Mouse (Mus musculus) hindbrain, embryonic 16.5 days (tissue): ENCODE data around the gene Adra1d. TPM values are rescaled to one million over a fixed set of nuclear protein-coding genes. Genes with fewer than 3 reads are reported as not detected.

ENCODE experiments used
- ATAC-seq: fragments of 200-750 bp; cut with Nextera tagmentation; 2 replicates; pipeline ENCODE4 v1.8.0; 2017; ENCODE audit warnings: moderate TSS enrichment, moderate library complexity
- H3K27ac ChIP-seq: fragments of 300-500 bp; sonication (generic); 2 replicates; pipeline ENCODE4 v1.5.1; 2014; ENCODE audit warnings: low read depth, mild to moderate bottlenecking, control low read depth, low read length, moderate library complexity
- H3K27me3 ChIP-seq: fragments of 300-500 bp; sonication (generic); replicated peaks from 2 replicates; pipeline ENCODE4 v1.6.1; 2014; ENCODE audit warnings: low read length; ENCODE audit not compliant: control insufficient read depth, insufficient read depth
- H3K36me3 ChIP-seq: fragments of 300-500 bp; sonication (generic); 2 replicates; pipeline ENCODE4 v1.6.1; 2014; ENCODE audit warnings: mild to moderate bottlenecking, low read length, moderate library complexity, mixed read lengths; ENCODE audit not compliant: control insufficient read depth, insufficient read depth
- H3K4me1 ChIP-seq: fragments of 300-500 bp; sonication (generic); 2 replicates; pipeline ENCODE4 v1.6.1; 2014; ENCODE audit warnings: low read depth, low read length; ENCODE audit not compliant: control insufficient read depth, insufficient read depth
- H3K4me2 ChIP-seq: fragments of 300-500 bp; sonication (generic); 2 replicates; pipeline ENCODE4 v1.6.1; 2014; ENCODE audit warnings: mild to moderate bottlenecking, low read length, control low read depth, moderate library complexity
- H3K4me3 ChIP-seq: fragments of 300-500 bp; sonication (generic); 2 replicates; pipeline ENCODE4 v1.5.1; 2014; ENCODE audit warnings: mild to moderate bottlenecking, low read length, control low read depth, moderate library complexity
- H3K9ac ChIP-seq: fragments of 300-500 bp; sonication (generic); 2 replicates; pipeline ENCODE4 v1.6.1; 2014; ENCODE audit warnings: low read depth, mild to moderate bottlenecking, control low read depth, low read length, moderate library complexity
- H3K9me3 ChIP-seq: fragments of 300-500 bp; sonication (generic); 2 replicates; pipeline ENCODE4 v1.6.1; 2014; ENCODE audit warnings: mild to moderate bottlenecking, low read length, moderate library complexity; ENCODE audit not compliant: control insufficient read depth
- WGBS: fragments of 180-500 bp; shearing (Covaris S2); extraction: QIAGEN DNeasy Blood & Tissue Kit; methylation state at CpG from one replicate; pipeline ENCODE4 v1.1.7; 2014; 5-methylcytosine and 5-hydroxymethylcytosine counted together
- polyA plus RNA-seq: library from polyadenylated mRNA; unstranded; fragments of >200 nt; fragmentation: Nextera tagmentation; extraction: Ambion mirVana; gene quantifications from 2 replicates; pipeline ENCODE4 v1.2.1, GENCODE M21; 2015

The Adra1d gene
- polyA plus RNA-seq, 1 experiment from 2014 or later = 0.65 TPM

- Histone ChIP-seq H3K9me3 (no peaks in the 10 kb centered on the region), H3K27me3 (peaks cover 11% of the 10 kb centered on the region), H3K4me3 (no peak overlapping the region), H3K27ac (no peak overlapping the region), H3K4me1 (no peaks in the 10 kb centered on the region), H3K4me2 (no peak overlapping the region), H3K36me3 (no peaks in the 10 kb centered on the region), H3K9ac (no peak overlapping the region)
- 25% methylated on average over 9 of the region's 9 CpGs for WGBS
- ATAC-seq = no peak
These were observed 9.2 kb downstream of the Adra1d start for GRCm38 (mm10) chr2:131552736-131553400.

- 0 out of 2 replicates have a peak, but pooled peaks have one; percentile 15 for ATAC-seq
These were observed 10.1 kb downstream of the Adra1d start for GRCm38 (mm10) chr2:131551701-131552620.

GRCm38 (mm10) chr2:131550906-131551305 lies 11.2 kb downstream of the Adra1d start:
- Histone ChIP-seq H3K27me3 (peaks cover 30% of the 10 kb centered on the region), H3K9me3 (no peaks in the 10 kb centered on the region), H3K4me2 (no peak overlapping the region), H3K9ac (no peak overlapping the region), H3K4me3 (no peak overlapping the region), H3K27ac (no peak overlapping the region), H3K36me3 (no peaks in the 10 kb centered on the region), H3K4me1 (peaks cover 11% of the 10 kb centered on the region)
- 75% methylated on average over 2 of the region's 2 CpGs for WGBS
- no peak for ATAC-seq

More at GRCm38 (mm10) chr2:131551701-131552620, 10.1 kb downstream of the Adra1d start:
- Histone ChIP-seq H3K4me2 (no peak overlapping the region), H3K27ac (no peak overlapping the region), H3K9me3 (no peaks in the 10 kb centered on the region), H3K27me3 (peaks cover 20% of the 10 kb centered on the region), H3K36me3 (no peaks in the 10 kb centered on the region), H3K4me1 (peaks cover under 1% of the 10 kb centered on the region; the same call in 1 of the 2 replicates), H3K4me3 (no peak overlapping the region), H3K9ac (no peak overlapping the region)
- WGBS = 69% methylated on average over 7 of the region's 7 CpGs

- peaks cover 15% of the 10 kb centered on the region for H3K4me1 ChIP-seq
- no peaks in the 10 kb centered on the region for H3K36me3 ChIP-seq
- 65% methylated on average over 2 of the region's 2 CpGs for WGBS
- no peak overlapping the region for H3K4me3 ChIP-seq
- no peak for ATAC-seq
- peaks cover 32% of the 10 kb centered on the region for H3K27me3 ChIP-seq
- H3K27ac ChIP-seq = no peak overlapping the region
- no peaks in the 10 kb centered on the region for H3K9me3 ChIP-seq
- H3K9ac ChIP-seq = no peak overlapping the region
- no peak overlapping the region for H3K4me2 ChIP-seq
These were observed 11.6 kb downstream of the Adra1d start for GRCm38 (mm10) chr2:131550474-131550873.

- H3K27ac ChIP-seq = no peak overlapping the region
- H3K4me3 ChIP-seq = no peak overlapping the region
- no peak for ATAC-seq
- no peaks in the 10 kb centered on the region for H3K9me3 ChIP-seq
- H3K4me1 ChIP-seq = peaks cover 16% of the 10 kb centered on the region
- H3K4me2 ChIP-seq = no peak overlapping the region
- no peaks in the 10 kb centered on the region for H3K36me3 ChIP-seq
- WGBS = 88% methylated on average over 5 of the region's 5 CpGs
- H3K27me3 ChIP-seq = peaks cover 33% of the 10 kb centered on the region
- H3K9ac ChIP-seq = no peak overlapping the region
These were observed 13.0 kb downstream of the Adra1d start for GRCm38 (mm10) chr2:131549090-131549489.

GRCm38 (mm10) chr2:131548330-131548729 lies 13.8 kb downstream of the Adra1d start:
- H3K27me3 ChIP-seq = peaks cover 33% of the 10 kb centered on the region

GRCm38 (mm10) chr2:131546745-131547408 lies 15.2 kb downstream of the Adra1d start:
- Histone ChIP-seq H3K9me3 (no peaks in the 10 kb centered on the region), H3K4me2 (peak overlapping the region; percentile 78), H3K27ac (no peak overlapping the region), H3K4me1 (peaks cover 16% of the 10 kb centered on the region), H3K36me3 (no peaks in the 10 kb centered on the region), H3K4me3 (peak overlapping the region; percentile 16; the same call in 1 of the 2 replicates), H3K27me3 (peaks cover 33% of the 10 kb centered on the region), H3K9ac (peak overlapping the region; percentile 19; the same call in 1 of the 2 replicates)
- WGBS = 11% methylated on average over 19 of the region's 19 CpGs
- ATAC-seq = no peak

More at GRCm38 (mm10) chr2:131548330-131548729, 13.8 kb downstream of the Adra1d start:
- no peak overlapping the region for H3K27ac ChIP-seq
- no peaks in the 10 kb centered on the region for H3K36me3 ChIP-seq
- H3K9ac ChIP-seq = no peak overlapping the region; the same call in 1 of the 2 replicates
- H3K4me2 ChIP-seq = no peak overlapping the region
- ATAC-seq = no peak
- peaks cover 16% of the 10 kb centered on the region for H3K4me1 ChIP-seq
- WGBS = 83% methylated on average over 2 of the region's 2 CpGs
- H3K4me3 ChIP-seq = no peak overlapping the region
- H3K9me3 ChIP-seq = no peaks in the 10 kb centered on the region

GRCm38 (mm10) chr2:131546308-131546700 lies 15.8 kb downstream of the Adra1d start:
- Histone ChIP-seq H3K27me3 (peaks cover 33% of the 10 kb centered on the region), H3K36me3 (no peaks in the 10 kb centered on the region), H3K9me3 (no peaks in the 10 kb centered on the region), H3K4me3 (peak overlapping the region; percentile 46), H3K4me2 (peak overlapping the region; percentile 78), H3K4me1 (peaks cover 16% of the 10 kb centered on the region), H3K9ac (peak overlapping the region; percentile 58), H3K27ac (no peak overlapping the region)
- WGBS = 5% methylated on average over 23 of the region's 27 CpGs
- ATAC-seq = no peak
